Mouse (Mus musculus) kidney, postnatal 0 days (tissue): Measurements from ENCODE around the gene Ikbke. TPM values are rescaled to one million over a fixed set of nuclear protein-coding genes. Genes with fewer than 3 reads are reported as not detected.

Experiments
- ATAC-seq: fragments of 200-750 bp; cut with Nextera tagmentation; replicated peaks from 2 replicates; pipeline ENCODE4 v1.8.0; 2017; ENCODE audit warnings: low read depth, moderate number of reproducible peaks, moderate TSS enrichment, moderate library complexity; ENCODE audit not compliant: low FRiP score
- DNase-seq: peaks from one replicate; pipeline ENCODE4 v3.0.0-alpha.2; 2016; ENCODE audit warnings: low spot score
- H3K27ac ChIP-seq: fragments of 300-500 bp; sonication (generic); 2 replicates; pipeline ENCODE4 v1.5.1; 2014; ENCODE audit warnings: mild to moderate bottlenecking
- H3K27me3 ChIP-seq: fragments of 300-500 bp; sonication (generic); 2 replicates; pipeline ENCODE4 v1.6.1; 2014; ENCODE audit warnings: low read length, mixed read lengths; ENCODE audit not compliant: insufficient read depth
- H3K36me3 ChIP-seq: fragments of 300-500 bp; sonication (generic); 2 replicates; pipeline ENCODE4 v1.6.1; 2014; ENCODE audit warnings: low read length, mixed read lengths; ENCODE audit not compliant: insufficient read depth
- H3K4me1 ChIP-seq: fragments of 300-500 bp; sonication (generic); replicated peaks from 2 replicates; pipeline ENCODE4 v1.6.1; 2014; ENCODE audit warnings: antibody characterized with exemption, low read length, mixed read lengths; ENCODE audit not compliant: insufficient read depth
- H3K4me2 ChIP-seq: fragments of 300-500 bp; sonication (generic); 2 replicates; pipeline ENCODE4 v1.6.1; 2014; ENCODE audit warnings: mild to moderate bottlenecking, low read length, moderate library complexity, mixed read lengths
- H3K4me3 ChIP-seq: fragments of 300-500 bp; sonication (generic); replicated peaks from 2 replicates; pipeline ENCODE4 v1.5.1; 2014; ENCODE audit warnings: low read depth, low read length
- H3K9ac ChIP-seq: fragments of 300-500 bp; sonication (generic); 2 replicates; pipeline ENCODE4 v1.6.1; 2014; ENCODE audit warnings: low read depth, low read length
- H3K9me3 ChIP-seq: fragments of 300-500 bp; sonication (generic); replicated peaks from 2 replicates; pipeline ENCODE4 v1.6.1; 2016; ENCODE audit warnings: low read length, inconsistent platforms, mixed read lengths
- CTCF ChIP-seq: IDR thresholded peaks from 2 replicates; pipeline ENCODE4 v1.5.1; 2016; ENCODE audit warnings: antibody characterized with exemption, low read depth, mild to moderate bottlenecking, moderate library complexity
- WGBS: fragments of 180-500 bp; shearing (Covaris S2); extraction: QIAGEN DNeasy Blood & Tissue Kit; methylation state at CpG from one replicate; pipeline ENCODE4 v1.1.7; 2014; 5-methylcytosine and 5-hydroxymethylcytosine counted together
- polyA plus RNA-seq: library from polyadenylated mRNA; unstranded; fragments of >200 nt; fragmentation: Nextera tagmentation; extraction: Ambion mirVana; gene quantifications from 2 replicates; pipeline ENCODE4 v1.2.1, GENCODE M21; 2015

Ikbke gene
- polyA plus RNA-seq, 1 experiment from 2014 or later: 3.0 TPM

- H3K36me3 ChIP-seq: peaks cover 8% of the 10 kb centered on the region; the same call in 1 of the 2 replicates
- H3K4me1 ChIP-seq: no peaks in the 10 kb centered on the region
- no peak overlapping the region for H3K27ac ChIP-seq
- no peak for ATAC-seq
- no peak for DNase-seq
- H3K4me2 ChIP-seq: no peak overlapping the region
- no peaks in the 10 kb centered on the region for H3K27me3 ChIP-seq
- H3K9ac ChIP-seq: no peak overlapping the region
- no peak for TF ChIP-seq CTCF
- WGBS: 81% methylated on average over 5 of the region's 5 CpGs
- no peak overlapping the region for H3K4me3 ChIP-seq
- H3K9me3 ChIP-seq: no peaks in the 10 kb centered on the region
Measured at GRCm38 (mm10) chr1:131286803-131287202, 7.4 kb upstream of the Ikbke start.

GRCm38 (mm10) chr1:131284616-131285015 lies 5.2 kb upstream of the Ikbke start:
- Histone ChIP-seq H3K4me1 (no peaks in the 10 kb centered on the region), H3K4me3 (no peak overlapping the region), H3K9me3 (no peaks in the 10 kb centered on the region), H3K27me3 (no peaks in the 10 kb centered on the region), H3K9ac (no peak overlapping the region), H3K27ac (no peak overlapping the region), H3K36me3 (peaks cover 8% of the 10 kb centered on the region; the same call in 1 of the 2 replicates), H3K4me2 (no peak overlapping the region)
- no peak for DNase-seq
- no peak for TF ChIP-seq CTCF
- ATAC-seq: no peak
- 76% methylated on average over 4 of the region's 4 CpGs for WGBS

GRCm38 (mm10) chr1:131284167-131284566 lies 4.8 kb upstream of the Ikbke start:
- TF ChIP-seq CTCF: no peak
- Histone ChIP-seq H3K4me2 (no peak overlapping the region), H3K9me3 (no peaks in the 10 kb centered on the region), H3K4me3 (no peak overlapping the region), H3K27me3 (no peaks in the 10 kb centered on the region), H3K9ac (no peak overlapping the region), H3K4me1 (no peaks in the 10 kb centered on the region), H3K36me3 (peaks cover 4% of the 10 kb centered on the region; the same call in 1 of the 2 replicates), H3K27ac (no peak overlapping the region)
- no peak for DNase-seq
- 79% methylated on average over 1 of the region's 1 CpGs for WGBS
- ATAC-seq: no peak

GRCm38 (mm10) chr1:131281731-131282130 lies 2.3 kb upstream of the Ikbke start:
- WGBS: 50% methylated on average over 4 of the region's 4 CpGs
- DNase-seq (no peak), ATAC-seq (no peak)
- Histone ChIP-seq H3K4me1 (no peaks in the 10 kb centered on the region), H3K9me3 (no peaks in the 10 kb centered on the region), H3K36me3 (no peaks in the 10 kb centered on the region), H3K9ac (no peak overlapping the region), H3K4me2 (no peak overlapping the region), H3K27ac (no peak overlapping the region), H3K27me3 (no peaks in the 10 kb centered on the region), H3K4me3 (no peak overlapping the region)
- TF ChIP-seq CTCF: no peak

GRCm38 (mm10) chr1:131280280-131280679 lies 874 bp upstream of the Ikbke start:
- 45% methylated on average over 3 of the region's 3 CpGs for WGBS
- DNase-seq (no peak), ATAC-seq (no peak)

GRCm38 (mm10) chr1:131278606-131279455 lies 575 bp downstream of the Ikbke start:
- 27% methylated on average over 8 of the region's 8 CpGs for WGBS
- H3K9ac ChIP-seq: peak overlapping the region; percentile 38; the same call in 1 of the 2 replicates
- ATAC-seq: no peak
- peak overlapping the region; percentile 54 for H3K4me2 ChIP-seq
- no peaks in the 10 kb centered on the region for H3K27me3 ChIP-seq
- H3K36me3 ChIP-seq: no peaks in the 10 kb centered on the region
- TF ChIP-seq CTCF: no peak
- no peak for DNase-seq
- no peaks in the 10 kb centered on the region for H3K9me3 ChIP-seq
- H3K4me3 ChIP-seq: peak overlapping the region; percentile 35
- H3K27ac ChIP-seq: no peak overlapping the region
- H3K4me1 ChIP-seq: no peaks in the 10 kb centered on the region

More at GRCm38 (mm10) chr1:131280280-131280679, 874 bp upstream of the Ikbke start:
- H3K4me2 ChIP-seq: no peak overlapping the region
- no peaks in the 10 kb centered on the region for H3K9me3 ChIP-seq
- no peak overlapping the region for H3K4me3 ChIP-seq
- H3K27me3 ChIP-seq: no peaks in the 10 kb centered on the region
- H3K9ac ChIP-seq: no peak overlapping the region
- no peak overlapping the region for H3K27ac ChIP-seq
- no peaks in the 10 kb centered on the region for H3K4me1 ChIP-seq
- no peaks in the 10 kb centered on the region for H3K36me3 ChIP-seq
- TF ChIP-seq CTCF: peak; percentile 32; the same call in 1 of the 2 replicates
